Mouse (Mus musculus) cerebellum, adult 2 months (tissue): ENCODE data around the gene Hspb8. TPM values are rescaled to one million over a fixed set of nuclear protein-coding genes. Genes with fewer than 3 reads are reported as not detected.
A peak's percentile ranks its signal among the peaks of the same experiment; 100 is the strongest.

Source experiments
- DNase-seq, 2 experiments: peaks; one replicate each; pipeline ENCODE4 v3.0.0; 2021
- H3K27ac ChIP-seq: fragments of 200-500 bp; 2 replicates; pipeline ENCODE4 v1.5.1; 2012; ENCODE audit warnings: low read length, control low read depth, inconsistent platforms; ENCODE audit not compliant: insufficient read depth
- H3K27me3 ChIP-seq: fragments of 200-500 bp; 2 replicates; pipeline ENCODE4 v1.6.1; 2012; ENCODE audit warnings: inconsistent platforms, mild to moderate bottlenecking, low read length, moderate library complexity; ENCODE audit not compliant: control insufficient read depth, insufficient read depth
- H3K4me1 ChIP-seq: fragments of 200-500 bp; 2 replicates; pipeline ENCODE4 v1.6.1; 2011; ENCODE audit warnings: low read length; ENCODE audit not compliant: control insufficient read depth, insufficient read depth
- H3K4me3 ChIP-seq: fragments of 200-500 bp; replicated peaks from 2 replicates; pipeline ENCODE3; 2011; ENCODE audit warnings: mild to moderate bottlenecking, low read depth, low read length, control low read depth; ENCODE audit not compliant: insufficient read depth
- CTCF ChIP-seq: fragments of 200-500 bp; IDR thresholded peaks from 2 replicates; pipeline ENCODE4 v1.5.1; 2011; ENCODE audit warnings: low read depth, mild to moderate bottlenecking, control low read depth, low read length, moderate library complexity, borderline replicate concordance; ENCODE audit not compliant: insufficient read depth
- POLR2A ChIP-seq: fragments of 200-500 bp; IDR thresholded peaks from 2 replicates; pipeline ENCODE4 v1.6.1; 2011; ENCODE audit warnings: low read length, control low read depth, borderline replicate concordance; ENCODE audit not compliant: insufficient read depth
- WGBS: fragments of 180-500 bp; shearing (Covaris S2); methylation state at CpG from one replicate; pipeline ENCODE4 v1.1.7; 2018; 5-methylcytosine and 5-hydroxymethylcytosine counted together
- polyA plus RNA-seq: library from polyadenylated mRNA; depleted of rRNA; stranded (reverse); fragments of >200 nt; gene quantifications from 2 replicates; pipeline ENCODE4 v1.2.3, GENCODE M21; 2012; rRNA removed

Hspb8 gene
- 29.5 and 32.1 TPM in 2 replicates for polyA plus RNA-seq

- no peak for TF ChIP-seq POLR2A
- TF ChIP-seq CTCF, result no peak
- Histone ChIP-seq H3K27ac (peak within 1 kb of the TSS; percentile 37), H3K4me1 (peaks cover 26% of the 10 kb centered on the region), H3K27me3 (no peaks in the 10 kb centered on the region), H3K4me3 (peak within 1 kb of the TSS; percentile 63)
- DNase-seq, result peak; percentile 89 to 90
- WGBS, result under 1% methylated on average over 19 of the region's 20 CpGs
Measured at GRCm38 (mm10) chr5:116422699-116423201, at the start of gene Hspb8. Gene Hspb8, minus strand, starts transcription at chr5:116422864.

- Histone ChIP-seq H3K27me3 (no peaks in the 10 kb centered on the region), H3K4me3 (no peak overlapping the region), H3K4me1 (peaks cover 2% of the 10 kb centered on the region; the same call in 1 of the 2 replicates), H3K27ac (no peak overlapping the region)
- WGBS, result 55% methylated on average over 11 of the region's 11 CpGs
- TF ChIP-seq POLR2A, result no peak
- TF ChIP-seq CTCF, result peak; percentile 62
- DNase-seq, result no peak
Measured at GRCm38 (mm10) chr5:116461354-116462042, 38.8 kb upstream of the Hspb8 start.

GRCm38 (mm10) chr5:116459970-116460369 is 37.3 kb upstream of the Hspb8 start:
- Histone ChIP-seq H3K27me3 (no peaks in the 10 kb centered on the region), H3K4me3 (no peak overlapping the region), H3K27ac (no peak overlapping the region), H3K4me1 (peaks cover 2% of the 10 kb centered on the region; the same call in 1 of the 2 replicates)
- DNase-seq, result no peak
- TF ChIP-seq POLR2A (no peak), CTCF (no peak)
- WGBS, result 60% methylated on average over 2 of the region's 2 CpGs

- Histone ChIP-seq H3K27me3 (no peaks in the 10 kb centered on the region), H3K4me1 (peaks cover 8% of the 10 kb centered on the region), H3K27ac (no peak overlapping the region), H3K4me3 (no peak overlapping the region)
- DNase-seq, result no peak
- TF ChIP-seq POLR2A (no peak), CTCF (no peak)
- WGBS, result 67% methylated on average over 7 of the region's 7 CpGs
Measured at GRCm38 (mm10) chr5:116457791-116458190, 35.1 kb upstream of the Hspb8 start.

GRCm38 (mm10) chr5:116456796-116457515 is 34.3 kb upstream of the Hspb8 start:
- peaks cover 8% of the 10 kb centered on the region for H3K4me1 ChIP-seq
- no peak overlapping the region for H3K4me3 ChIP-seq
- WGBS, result 58% methylated on average over 10 of the region's 10 CpGs
- H3K27ac ChIP-seq, result no peak overlapping the region
- DNase-seq, result no peak
- no peaks in the 10 kb centered on the region for H3K27me3 ChIP-seq
- TF ChIP-seq POLR2A (no peak), CTCF (no peak)

- DNase-seq, result peak; percentile 56 to 64
- Histone ChIP-seq H3K4me1 (peaks cover 18% of the 10 kb centered on the region), H3K27ac (no peak overlapping the region), H3K4me3 (peak overlapping the region; percentile 43), H3K27me3 (no peaks in the 10 kb centered on the region)
- 23% methylated on average over 27 of the region's 27 CpGs for WGBS
- TF ChIP-seq POLR2A (no peak), CTCF (peak; percentile 29; the same call in 1 of the 2 replicates)
Measured at GRCm38 (mm10) chr5:116453401-116453851, 30.8 kb upstream of the Hspb8 start.

GRCm38 (mm10) chr5:116450901-116451300 is 28.2 kb upstream of the Hspb8 start:
- no peak for TF ChIP-seq POLR2A
- no peak for TF ChIP-seq CTCF
- Histone ChIP-seq H3K27ac (no peak overlapping the region), H3K27me3 (no peaks in the 10 kb centered on the region), H3K4me1 (peaks cover 29% of the 10 kb centered on the region), H3K4me3 (no peak overlapping the region)
- WGBS, result 88% methylated on average over 8 of the region's 8 CpGs
- no peak for DNase-seq
